Mouse (Mus musculus) telencephalon, adult 2 months (tissue): ENCODE measurements around the gene Dazap2.
A peak's percentile ranks its signal among the peaks of the same experiment; 100 is the strongest.

Experiments used
- DNase-seq: peaks from one replicate; pipeline ENCODE4 v3.0.0-alpha.2; 2011; ENCODE audit warnings: low read depth, low spot score

Gene Dazap2

GRCm38 (mm10) chr15:100637661-100638060, 22.5 kb downstream of the Dazap2 start:
- DNase-seq = no peak

DNA sequence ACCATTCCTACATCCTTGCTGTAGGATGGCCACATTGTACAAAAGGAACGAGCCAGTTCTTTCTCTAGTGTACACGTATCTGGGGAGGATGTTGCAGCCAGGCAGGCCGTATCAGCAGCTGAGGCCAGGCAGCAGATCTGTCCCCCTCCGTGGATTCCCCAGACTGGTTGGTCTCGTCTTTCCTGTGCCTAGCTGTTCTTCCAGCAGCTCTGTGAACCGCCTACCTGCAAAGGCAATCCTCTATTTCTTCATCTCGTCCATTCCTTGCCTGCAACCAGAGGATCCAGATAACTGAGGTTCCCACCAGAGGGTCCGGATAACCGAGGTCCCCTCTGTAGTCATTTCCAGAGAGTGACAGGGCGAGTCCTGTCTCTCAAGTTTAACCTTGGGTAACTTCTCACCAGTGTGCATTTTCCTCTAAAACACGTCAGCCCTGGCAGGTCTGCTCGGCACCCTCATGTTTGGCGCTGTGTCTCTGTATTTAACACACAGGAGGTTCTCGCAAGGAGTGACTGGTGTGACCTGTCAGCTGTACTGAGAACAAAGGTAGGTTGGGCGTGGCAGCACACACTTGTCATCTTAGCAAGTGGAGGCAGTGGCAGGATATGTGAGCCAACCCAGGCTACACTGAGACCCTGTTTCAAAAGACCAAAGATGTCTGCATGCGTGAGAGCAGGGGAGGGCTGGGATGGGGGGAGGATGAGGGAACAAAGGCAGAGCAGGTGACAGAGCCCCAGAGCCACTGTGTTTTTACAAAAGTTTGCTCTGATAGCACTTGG, 25.0 kb downstream of the Dazap2 start:
- no peak for DNase-seq

- no peak for DNase-seq
Observed at GRCm38 (mm10) chr15:100641226-100641810, 26.2 kb downstream of the Dazap2 start.

GRCm38 (mm10) chr15:100642451-100642850, 27.3 kb downstream of the Dazap2 start:
- DNase-seq = no peak

GRCm38 (mm10) chr15:100646161-100646560, 31.0 kb downstream of the Dazap2 start:
- no peak for DNase-seq

- DNase-seq = no peak
Observed at GRCm38 (mm10) chr15:100650111-100650510, 35.0 kb downstream of the Dazap2 start.

DNA sequence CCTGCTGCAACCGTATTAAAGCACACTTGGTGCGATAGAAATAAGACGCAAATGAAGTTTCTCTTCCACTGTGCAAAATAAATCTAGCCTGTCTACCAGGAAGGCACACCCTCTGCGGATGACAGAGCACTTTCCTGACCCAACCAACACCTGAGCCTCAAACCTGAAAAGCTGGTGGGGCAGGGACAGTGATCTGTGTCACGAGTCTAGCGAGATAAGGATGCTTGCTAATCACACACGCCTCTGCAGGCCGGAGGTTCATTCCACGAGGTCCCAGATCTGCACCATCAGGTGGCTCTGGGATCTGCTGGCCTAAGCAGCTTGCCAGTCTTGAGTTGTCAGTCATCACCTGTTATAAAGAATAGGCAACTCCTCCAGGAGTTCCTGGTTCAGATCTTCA, 36.5 kb downstream of the Dazap2 start:
- no peak for DNase-seq

- no peak for DNase-seq
Observed at GRCm38 (mm10) chr15:100654271-100654670, 39.1 kb downstream of the Dazap2 start.

GRCm38 (mm10) chr15:100655201-100655600, 40.1 kb downstream of the Dazap2 start:
- DNase-seq = no peak

- peak; percentile 51 for DNase-seq
Observed at GRCm38 (mm10) chr15:100660306-100660705, 45.2 kb downstream of the Dazap2 start.

- no peak for DNase-seq
Observed at GRCm38 (mm10) chr15:100660805-100661204, 45.7 kb downstream of the Dazap2 start.

DNA sequence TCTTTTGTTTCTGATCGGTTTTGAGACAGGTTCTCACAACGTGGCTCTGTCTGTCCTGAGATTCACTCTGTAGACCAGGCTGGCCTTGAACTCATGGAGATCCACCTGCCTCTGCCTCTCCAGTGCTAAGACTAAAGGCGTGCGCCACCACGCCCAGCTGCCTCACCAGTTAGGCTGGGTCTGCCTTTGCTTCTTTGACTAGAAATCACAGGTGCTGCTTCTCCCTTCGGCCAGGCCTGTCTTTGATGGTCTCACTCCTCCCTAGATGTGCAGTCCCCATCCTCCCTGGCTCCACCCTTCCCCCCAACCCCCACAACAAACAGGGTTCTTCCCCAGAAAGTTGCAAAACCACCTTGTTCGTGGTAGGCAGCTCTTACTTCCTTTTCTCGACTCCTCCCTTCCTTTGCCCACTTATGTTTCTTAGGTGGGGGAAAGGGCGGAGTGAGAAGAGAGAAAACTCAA, 49.7 kb downstream of the Dazap2 start:
- no peak for DNase-seq

GRCm38 (mm10) chr15:100665411-100666218, 50.5 kb downstream of the Dazap2 start:
- DNase-seq = no peak

GRCm38 (mm10) chr15:100666219-100666696, 51.1 kb downstream of the Dazap2 start:
- no peak for DNase-seq

- no peak for DNase-seq
Observed at GRCm38 (mm10) chr15:100666851-100667250, 51.7 kb downstream of the Dazap2 start.

DNA sequence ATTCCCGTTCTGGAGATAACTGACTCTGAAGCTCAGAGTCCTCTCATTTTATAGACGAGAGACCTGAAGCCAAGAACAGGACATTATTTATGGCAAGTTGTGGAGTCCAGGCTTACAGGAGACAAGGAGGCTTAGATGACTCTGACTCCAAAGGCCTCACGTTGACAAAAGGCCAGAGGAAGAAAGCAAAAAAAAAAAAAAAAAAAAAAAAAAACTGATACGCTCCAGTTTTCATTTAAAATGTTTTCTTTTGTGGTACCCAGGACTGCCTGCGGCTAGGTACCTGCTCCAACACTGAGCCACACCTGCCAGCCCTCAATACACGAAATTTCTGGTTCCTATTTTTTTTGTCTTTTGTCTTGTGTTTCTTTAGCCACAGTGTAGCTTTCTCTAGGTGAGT, 52.3 kb downstream of the Dazap2 start:
- no peak for DNase-seq

DNA sequence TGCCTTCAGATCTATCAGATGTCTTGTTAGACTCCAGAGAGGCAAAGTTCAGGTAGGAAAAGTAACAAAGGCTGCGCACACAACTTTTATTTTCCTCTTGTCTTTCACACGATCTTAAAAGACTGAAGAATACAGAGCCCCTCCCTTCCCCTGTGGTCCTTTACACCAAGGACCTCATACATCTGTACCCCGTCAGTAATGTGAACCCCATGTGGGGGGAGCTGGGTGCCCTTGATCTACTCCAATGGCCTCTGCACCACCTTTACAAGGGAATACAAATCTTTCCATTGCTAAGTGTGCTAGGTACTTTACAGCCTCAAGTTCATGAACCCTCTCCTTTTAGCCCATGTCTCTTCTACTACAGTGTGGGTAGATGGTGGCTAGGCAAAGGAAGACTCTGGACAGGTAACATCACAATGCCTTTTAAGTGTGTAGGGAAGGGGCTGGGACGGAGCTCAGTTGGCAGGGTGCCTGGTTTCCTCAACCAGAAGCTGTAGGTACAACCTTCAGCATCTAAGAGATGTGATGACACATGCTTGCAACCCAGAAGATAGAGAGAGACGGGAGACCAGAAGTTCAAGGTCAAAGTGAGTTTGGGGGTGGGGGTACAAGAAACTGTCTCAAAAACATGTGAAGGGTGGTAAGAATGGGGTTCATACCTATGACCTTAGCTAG, 52.9 kb downstream of the Dazap2 start:
- DNase-seq = no peak

DNA sequence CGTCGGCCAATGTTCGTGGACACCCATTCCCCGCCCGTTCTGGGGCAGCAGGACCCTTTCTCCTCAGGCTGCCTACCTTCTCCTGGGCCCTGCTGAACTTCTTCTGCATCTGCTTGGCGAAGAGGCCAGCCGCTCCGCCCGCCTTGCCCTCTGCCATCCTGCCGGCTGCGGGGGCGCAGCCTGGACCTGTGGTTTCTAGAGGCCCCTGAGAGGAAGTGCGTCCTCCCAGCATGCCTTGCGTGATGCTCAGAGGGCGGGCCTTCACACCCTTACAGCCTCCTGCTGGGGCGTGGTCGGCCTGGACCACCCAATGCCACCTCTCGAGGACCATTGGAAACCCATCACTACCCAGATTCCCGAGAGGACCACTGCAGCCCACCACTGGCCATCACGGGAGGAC, 54.2 kb downstream of the Dazap2 start, which contains the start of gene Bin2:
Bin2 (minus strand) TSS at position 217 of the 400 bp plus-strand sequence.
- no peak for DNase-seq

DNA sequence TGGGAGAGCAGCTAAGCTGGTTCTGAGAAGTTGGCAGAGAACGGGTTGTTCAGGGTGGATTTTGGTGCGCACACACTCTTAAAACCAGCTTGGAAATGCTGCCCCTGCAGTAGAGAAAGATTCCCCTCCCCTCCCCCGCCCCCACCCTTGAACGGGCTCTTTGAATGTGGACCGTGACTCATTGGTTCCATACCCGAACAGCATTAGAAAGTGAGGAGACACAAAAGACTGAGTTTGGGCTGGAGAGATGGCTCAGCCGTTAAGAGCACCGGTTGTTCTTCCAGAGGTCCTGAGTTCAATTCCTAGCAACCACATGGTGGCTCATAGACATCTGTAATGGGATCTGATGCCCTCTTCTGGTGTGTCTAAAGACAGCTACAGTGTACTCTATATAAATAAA, 54.9 kb downstream of the Dazap2 start:
- no peak for DNase-seq
